Mouse (Mus musculus): ENCODE data around the gene Egfl8. TPM values are rescaled to one million over a fixed set of nuclear protein-coding genes. Genes with fewer than 3 reads are reported as not detected.
A peak's percentile ranks its signal among the peaks of the same experiment; 100 is the strongest.

Gene Egfl8
- total RNA-seq, 2 experiments from 2014 or later = 1.5 to 1.9 TPM

DNA sequence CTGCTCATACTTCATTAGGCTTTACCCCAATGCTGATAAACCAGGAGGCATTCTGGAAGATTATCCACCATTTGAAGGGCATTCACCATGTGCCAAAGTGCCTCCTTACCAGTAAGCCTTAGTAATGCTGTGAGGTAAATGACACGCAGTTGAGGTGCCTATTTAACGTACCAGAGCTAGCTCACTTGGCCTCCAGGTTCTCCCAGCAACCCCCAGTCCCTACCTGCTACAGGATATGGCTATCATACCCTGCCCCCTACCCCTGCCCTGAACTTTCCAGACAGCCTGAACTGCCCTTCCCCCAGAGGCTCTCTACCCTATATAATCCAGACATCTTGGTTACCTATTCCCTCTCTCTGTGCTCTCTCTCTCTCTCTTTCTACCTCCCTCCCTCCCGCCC is 27.0 kb downstream of the Egfl8 start:
- no peak for TF ChIP-seq CTCF (IDR thresholded peaks at IDR 0.05)
- intact Hi-C loops (cut with DNase I) = no loop called here
- Histone ChIP-seq H3K27ac (peak overlapping the region; percentile 97; the same call in 1 of the 2 replicates), H3K4me3 (peak overlapping the region; percentile 88; the same call in 1 of the 2 replicates)
- no peak for DNase-seq

DNA sequence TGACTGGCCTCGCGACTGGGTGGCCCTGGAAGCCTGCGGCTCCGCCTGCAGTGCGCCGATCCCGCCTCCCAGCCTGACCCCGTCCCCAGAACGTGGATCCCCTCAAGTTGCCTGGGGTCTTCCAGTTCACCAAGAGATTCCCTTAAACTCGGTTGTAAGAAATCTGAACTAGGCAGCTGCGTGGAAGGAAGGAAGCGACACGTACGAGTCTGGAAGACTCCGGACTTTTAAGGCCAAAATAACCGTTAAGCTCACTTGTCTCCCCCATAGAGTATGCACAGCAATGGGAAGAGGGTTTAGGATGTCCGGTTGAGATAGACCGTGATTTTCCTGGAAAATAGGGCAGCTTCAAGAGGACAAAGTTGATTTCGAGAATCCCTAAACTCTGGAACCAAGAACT is 28.0 kb downstream of the Egfl8 start:
- no peak for TF ChIP-seq CTCF (IDR thresholded peaks at IDR 0.05)
- intact Hi-C loops (cut with DNase I) = loop anchor here (2.0 kb wide), 1 partner anchor 655 kb away; no protein-coding TSS in a partner anchor
- peak overlapping the region; percentile 95 for H3K4me3 ChIP-seq
- peak overlapping the region; percentile 99 for H3K27ac ChIP-seq
- no peak for DNase-seq

- intact Hi-C loops (cut with DNase I) = loop anchor here (2.0 kb wide), 1 partner anchor 655 kb away; no protein-coding TSS in a partner anchor
- peak overlapping the region; percentile 99 for H3K27ac ChIP-seq
- H3K4me3 ChIP-seq = peak overlapping the region; percentile 95
- DNase-seq = peak; percentile 99
- no peak for TF ChIP-seq CTCF (IDR thresholded peaks at IDR 0.05)
These were observed 28.4 kb downstream of the Egfl8 start for GRCm38 (mm10) chr17:34587423-34587811.

DNA sequence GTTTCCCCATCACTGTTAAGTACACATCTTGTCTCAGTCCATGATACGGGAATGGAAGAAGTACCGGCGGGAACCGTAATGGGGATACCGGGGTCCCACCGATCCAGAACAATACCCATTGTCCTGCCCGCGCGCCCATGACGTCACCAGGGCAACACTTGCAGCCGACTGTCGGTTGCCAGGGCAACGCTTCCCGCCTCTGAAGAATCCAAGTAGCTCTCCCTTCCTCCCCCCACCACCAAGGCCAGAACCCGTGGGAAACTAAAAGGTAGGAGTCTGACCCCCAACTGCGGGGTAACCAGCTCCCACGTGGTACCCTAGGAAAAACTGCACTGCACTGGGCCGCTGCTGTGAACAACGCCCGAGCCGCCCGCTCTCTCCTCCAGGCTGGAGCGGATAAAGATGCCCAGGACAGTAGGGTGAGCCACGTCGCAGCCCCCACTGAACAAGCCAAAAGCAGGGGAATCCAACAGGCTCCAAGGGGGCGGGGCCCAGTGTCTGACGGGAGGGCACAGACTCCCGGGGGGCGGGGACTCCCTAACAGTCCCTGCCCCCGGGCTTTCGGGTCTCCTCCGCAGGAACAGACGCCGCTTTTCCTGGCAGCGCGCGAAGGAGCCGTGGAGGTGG is 28.9 kb downstream of the Egfl8 start:
- no peak for TF ChIP-seq CTCF (IDR thresholded peaks at IDR 0.05)
- DNase-seq = peak; percentile 92
- peak overlapping the region; percentile 99 for H3K27ac ChIP-seq
- intact Hi-C loops (cut with DNase I) = loop anchor here (2.0 kb wide), 1 partner anchor 656 kb away; no protein-coding TSS in a partner anchor
- H3K4me3 ChIP-seq = peak overlapping the region; percentile 95

- intact Hi-C loops (cut with DNase I) = loop anchor here (2.0 kb wide), 1 partner anchor 657 kb away; no protein-coding TSS in a partner anchor
- peak; percentile 28 for DNase-seq
- no peak for TF ChIP-seq CTCF (IDR thresholded peaks at IDR 0.05)
- peak overlapping the region; percentile 95 for H3K4me3 ChIP-seq
- peak overlapping the region; percentile 99 for H3K27ac ChIP-seq
These were observed 29.6 kb downstream of the Egfl8 start for GRCm38 (mm10) chr17:34585877-34586771.

DNA sequence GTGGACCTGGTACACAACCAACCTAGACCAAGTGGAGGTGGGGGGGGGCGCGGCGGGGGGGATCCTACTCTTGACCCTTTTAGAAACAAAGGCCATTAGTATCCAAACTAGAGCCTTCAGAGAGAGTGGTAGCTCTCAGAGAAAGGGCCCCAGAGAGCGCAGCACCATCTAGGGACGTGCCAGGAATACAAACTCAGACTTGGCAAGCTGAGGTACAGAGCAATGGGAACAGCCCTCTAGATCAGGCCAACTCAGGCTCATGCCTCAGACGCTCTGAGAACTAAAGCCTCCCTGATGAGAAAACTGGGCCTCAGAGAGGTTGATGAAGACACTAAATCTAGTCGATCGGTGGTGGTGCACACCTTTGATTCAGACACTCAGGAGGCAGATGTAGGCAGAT is 30.6 kb downstream of the Egfl8 start:
- Histone ChIP-seq H3K4me3 (no peak overlapping the region), H3K27ac (no peak overlapping the region)
- DNase-seq = peak; percentile 17
- no peak for TF ChIP-seq CTCF (IDR thresholded peaks at IDR 0.05)
- intact Hi-C loops (cut with DNase I) = no loop called here

GRCm38 (mm10) chr17:34583819-34584218 is 32.0 kb downstream of the Egfl8 start:
- no peak for DNase-seq
- intact Hi-C loops (cut with DNase I) = no loop called here
- Histone ChIP-seq H3K4me3 (no peak overlapping the region), H3K27ac (no peak overlapping the region)
- no peak for TF ChIP-seq CTCF (IDR thresholded peaks at IDR 0.05)

DNA sequence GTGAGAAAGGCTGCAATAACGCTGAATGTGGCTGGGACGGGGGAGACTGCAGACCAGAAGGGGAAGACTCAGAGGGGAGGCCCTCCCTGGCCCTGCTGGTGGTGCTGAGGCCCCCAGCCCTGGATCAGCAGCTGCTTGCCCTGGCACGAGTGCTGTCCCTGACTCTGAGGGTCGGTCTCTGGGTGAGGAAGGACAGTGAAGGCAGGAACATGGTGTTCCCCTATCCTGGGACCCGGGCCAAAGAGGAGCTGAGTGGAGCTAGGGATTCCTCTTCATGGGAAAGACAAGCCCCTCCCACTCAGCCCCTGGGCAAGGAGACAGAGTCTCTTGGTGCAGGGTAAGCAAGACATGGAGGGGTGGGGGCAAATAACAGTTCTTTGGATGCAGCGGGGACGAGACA is 32.4 kb downstream of the Egfl8 start:
- intact Hi-C loops (cut with DNase I) = no loop called here
- no peak overlapping the region for H3K27ac ChIP-seq
- TF ChIP-seq CTCF (IDR thresholded peaks at IDR 0.05) = no peak
- no peak overlapping the region for H3K4me3 ChIP-seq
- peak; percentile 50 for DNase-seq

DNA sequence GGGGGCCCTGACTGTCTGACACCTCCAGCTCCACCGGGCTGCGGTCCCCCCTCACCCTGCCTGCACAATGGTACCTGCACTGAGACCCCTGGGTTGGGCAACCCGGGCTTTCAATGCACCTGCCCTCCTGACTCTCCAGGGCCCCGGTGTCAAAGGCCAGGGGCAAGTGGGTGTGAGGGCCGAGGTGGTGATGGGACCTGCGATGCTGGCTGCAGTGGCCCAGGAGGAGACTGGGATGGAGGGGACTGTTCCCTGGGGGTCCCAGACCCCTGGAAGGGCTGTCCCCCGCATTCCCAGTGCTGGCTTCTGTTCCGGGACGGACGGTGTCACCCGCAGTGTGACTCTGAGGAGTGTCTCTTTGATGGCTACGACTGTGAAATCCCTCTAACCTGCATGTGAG is 33.2 kb downstream of the Egfl8 start:
- no peak overlapping the region for H3K27ac ChIP-seq
- no peak for TF ChIP-seq CTCF (IDR thresholded peaks at IDR 0.05)
- intact Hi-C loops (cut with DNase I) = no loop called here
- no peak overlapping the region for H3K4me3 ChIP-seq
- DNase-seq = no peak

DNA sequence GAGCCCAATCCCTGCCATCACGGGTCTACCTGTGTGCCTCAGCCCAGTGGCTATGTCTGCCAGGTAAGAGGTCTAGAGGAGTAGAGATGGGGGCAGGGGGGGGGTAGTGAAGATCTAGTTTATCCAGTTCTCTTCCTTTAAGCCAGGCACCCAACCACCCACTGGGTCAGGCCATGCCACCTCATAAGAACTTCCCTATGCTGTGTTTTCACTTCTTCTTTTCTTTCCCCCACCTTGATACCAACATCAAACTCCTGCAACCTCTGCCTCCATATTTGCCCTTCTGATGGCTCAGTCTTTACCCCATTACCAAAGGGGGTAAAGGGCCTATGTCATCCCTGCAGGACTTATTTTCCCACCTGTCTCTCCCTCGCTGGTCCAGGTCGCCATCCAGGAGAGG is 37.7 kb downstream of the Egfl8 start:
- Histone ChIP-seq H3K27ac (no peak overlapping the region), H3K4me3 (no peak overlapping the region)
- intact Hi-C loops (cut with DNase I) = no loop called here
- no peak for TF ChIP-seq CTCF (IDR thresholded peaks at IDR 0.05)
- no peak for DNase-seq

GRCm38 (mm10) chr17:34576577-34576976 is 39.2 kb downstream of the Egfl8 start:
- TF ChIP-seq CTCF (IDR thresholded peaks at IDR 0.05) = no peak
- DNase-seq = no peak
- Histone ChIP-seq H3K4me3 (no peak overlapping the region), H3K27ac (no peak overlapping the region)
- intact Hi-C loops (cut with DNase I) = no loop called here

DNA sequence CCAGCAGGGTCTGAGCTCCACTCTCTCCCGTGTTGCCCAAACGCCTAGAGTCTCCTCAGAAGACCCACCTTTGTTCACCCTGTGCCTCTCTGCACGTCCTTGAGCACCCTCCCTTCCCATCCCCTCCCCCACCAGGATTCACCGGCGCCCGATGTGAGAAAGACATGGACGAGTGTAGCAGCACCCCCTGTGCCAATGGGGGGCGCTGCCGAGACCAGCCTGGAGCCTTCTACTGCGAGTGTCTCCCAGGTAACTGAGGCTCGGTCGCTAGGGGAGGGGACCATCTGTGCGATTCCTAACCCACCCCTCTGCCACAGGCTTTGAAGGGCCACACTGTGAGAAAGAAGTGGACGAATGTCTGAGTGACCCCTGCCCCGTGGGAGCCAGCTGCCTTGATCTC is 43.4 kb downstream of the Egfl8 start:
- no peak overlapping the region for H3K4me3 ChIP-seq
- intact Hi-C loops (cut with DNase I) = loop anchor here (5.0 kb wide), 1 partner anchor 45 kb away; the partner anchor contains the start of gene Egfl8
- DNase-seq = no peak
- no peak overlapping the region for H3K27ac ChIP-seq
- no peak for TF ChIP-seq CTCF (IDR thresholded peaks at IDR 0.05)

GRCm38 (mm10) chr17:34571875-34572274 is 43.9 kb downstream of the Egfl8 start:
- H3K4me3 ChIP-seq = no peak overlapping the region
- H3K27ac ChIP-seq = no peak overlapping the region
- no peak for DNase-seq
- intact Hi-C loops (cut with DNase I) = loop anchor here (5.0 kb wide), 1 partner anchor 45 kb away; the partner anchor contains the start of gene Egfl8
- TF ChIP-seq CTCF (IDR thresholded peaks at IDR 0.05) = peak; percentile 69

All from gastrocnemius, adult 2 months (tissue).